Mouse (Mus musculus) lung, adult 2 months (tissue): ENCODE measurements around the gene Cdh20.

Experiments
- CTCF ChIP-seq: fragments of 200-500 bp; IDR thresholded peaks from 2 replicates; pipeline ENCODE4 v1.5.1; 2011; ENCODE audit warnings: mild to moderate bottlenecking, low read length, control low read depth; ENCODE audit not compliant: insufficient read depth
- POLR2A ChIP-seq: fragments of 200-500 bp; IDR thresholded peaks from 2 replicates; pipeline ENCODE4 v1.6.1; 2011; ENCODE audit warnings: low read depth, mild to moderate bottlenecking, control low read depth, low read length, borderline replicate concordance; ENCODE audit errors: extremely low read depth

GRCm38 (mm10) chr1:104771937-104772336, 3.6 kb downstream of the Cdh20 start:
- no peak for TF ChIP-seq POLR2A
- no peak for TF ChIP-seq CTCF
